Mouse (Mus musculus) neural tube, embryonic 14.5 days (tissue): Measurements from ENCODE around the gene Clta. TPM values are rescaled to one million over a fixed set of nuclear protein-coding genes. Genes with fewer than 3 reads are reported as not detected.
"Not testable (repeated sequence)": the region's sequence is repeated elsewhere in the genome, so short reads cannot be mapped to it uniquely, and the experiment has no call there.

ENCODE experiments used
- ATAC-seq: fragments of 200-750 bp; cut with Nextera tagmentation; 2 replicates; pipeline ENCODE4 v1.8.0; 2017; ENCODE audit warnings: low read depth, mild to moderate bottlenecking, moderate TSS enrichment, moderate library complexity
- H3K27ac ChIP-seq: fragments of 300-500 bp; sonication (generic); 2 replicates; pipeline ENCODE4 v1.5.1; 2014; ENCODE audit warnings: low read depth, mild to moderate bottlenecking, control low read depth, low read length, moderate library complexity, mixed read lengths
- H3K27me3 ChIP-seq: fragments of 300-500 bp; sonication (generic); 2 replicates; pipeline ENCODE4 v1.6.1; 2014; ENCODE audit warnings: low read length; ENCODE audit not compliant: control insufficient read depth, insufficient read depth
- H3K36me3 ChIP-seq: fragments of 300-500 bp; sonication (generic); 2 replicates; pipeline ENCODE4 v1.6.1; 2014; ENCODE audit warnings: low read length, mixed read lengths; ENCODE audit not compliant: control insufficient read depth, insufficient read depth
- H3K4me1 ChIP-seq: fragments of 300-500 bp; sonication (generic); 2 replicates; pipeline ENCODE4 v1.6.1; 2014; ENCODE audit warnings: low read length; ENCODE audit not compliant: control insufficient read depth, insufficient read depth
- H3K4me2 ChIP-seq: fragments of 300-500 bp; sonication (generic); 2 replicates; pipeline ENCODE4 v1.6.1; 2014; ENCODE audit warnings: mild to moderate bottlenecking, low read depth, low read length, control low read depth
- H3K4me3 ChIP-seq: fragments of 300-500 bp; sonication (generic); 2 replicates; pipeline ENCODE4 v1.5.1; 2014; ENCODE audit warnings: low read depth, low read length, control low read depth, mixed read lengths
- H3K9ac ChIP-seq: fragments of 300-500 bp; sonication (generic); replicated peaks from 2 replicates; pipeline ENCODE4 v1.6.1; 2014; ENCODE audit warnings: low read depth, mild to moderate bottlenecking, control low read depth, low read length, mixed read lengths
- H3K9me3 ChIP-seq: fragments of 300-500 bp; sonication (generic); 2 replicates; pipeline ENCODE4 v1.6.1; 2016; ENCODE audit warnings: low read length; ENCODE audit not compliant: control insufficient read depth
- WGBS: fragments of 180-500 bp; shearing (Covaris S2); extraction: QIAGEN DNeasy Blood & Tissue Kit; methylation state at CpG from one replicate; pipeline ENCODE4 v1.1.7; 2014; 5-methylcytosine and 5-hydroxymethylcytosine counted together
- polyA plus RNA-seq: library from polyadenylated mRNA; unstranded; fragments of >200 nt; fragmentation: Nextera tagmentation; extraction: Ambion mirVana; gene quantifications from 2 replicates; pipeline ENCODE4 v1.2.1, GENCODE M21; 2014

The Clta gene
- polyA plus RNA-seq, 1 experiment from 2014 or later = 349 TPM

- H3K4me2 ChIP-seq = no peak overlapping the region
- H3K27ac ChIP-seq = no peak overlapping the region
- peaks cover 70% of the 10 kb centered on the region for H3K36me3 ChIP-seq
- no peaks in the 10 kb centered on the region for H3K4me1 ChIP-seq
- no peaks in the 10 kb centered on the region for H3K9me3 ChIP-seq
- ATAC-seq = no peak
- no peaks in the 10 kb centered on the region for H3K27me3 ChIP-seq
- 93% methylated on average over 15 of the region's 15 CpGs for WGBS
- H3K9ac ChIP-seq = no peak overlapping the region
- H3K4me3 ChIP-seq = no peak overlapping the region
Measured at GRCm38 (mm10) chr4:44029661-44030066, 25.4 kb downstream of the Clta start.

- 74% methylated on average over 5 of the region's 5 CpGs for WGBS
- peaks cover 62% of the 10 kb centered on the region for H3K36me3 ChIP-seq
Measured at GRCm38 (mm10) chr4:44031521-44031920, 27.3 kb downstream of the Clta start.

GRCm38 (mm10) chr4:44036455-44036854 lies 32.2 kb downstream of the Clta start:
- H3K27me3 ChIP-seq = no peaks in the 10 kb centered on the region
- H3K4me3 ChIP-seq = no peak overlapping the region
- H3K36me3 ChIP-seq = peaks cover 52% of the 10 kb centered on the region
- H3K9me3 ChIP-seq = no peaks in the 10 kb centered on the region
- 79% methylated on average over 5 of the region's 5 CpGs for WGBS
- no peak overlapping the region for H3K9ac ChIP-seq
- no peak overlapping the region for H3K4me2 ChIP-seq
- no peak overlapping the region for H3K27ac ChIP-seq
- no peaks in the 10 kb centered on the region for H3K4me1 ChIP-seq
- no peak for ATAC-seq

More at GRCm38 (mm10) chr4:44031521-44031920, 27.3 kb downstream of the Clta start:
- H3K4me2 ChIP-seq = no peak overlapping the region
- H3K9me3 ChIP-seq = no peaks in the 10 kb centered on the region
- no peak overlapping the region for H3K4me3 ChIP-seq
- ATAC-seq = no peak
- no peaks in the 10 kb centered on the region for H3K27me3 ChIP-seq
- H3K4me1 ChIP-seq = no peaks in the 10 kb centered on the region
- no peak overlapping the region for H3K27ac ChIP-seq
- H3K9ac ChIP-seq = no peak overlapping the region

GRCm38 (mm10) chr4:44040802-44041201 lies 36.5 kb downstream of the Clta start:
- peaks cover 44% of the 10 kb centered on the region for H3K36me3 ChIP-seq
- no peak for ATAC-seq
- 98% methylated on average over 4 of the region's 4 CpGs for WGBS

GRCm38 (mm10) chr4:44042429-44042828 lies 38.2 kb downstream of the Clta start:
- H3K4me2 ChIP-seq = no peak overlapping the region
- H3K36me3 ChIP-seq = peaks cover 35% of the 10 kb centered on the region
- no peaks in the 10 kb centered on the region for H3K9me3 ChIP-seq
- no peak overlapping the region for H3K27ac ChIP-seq
- H3K4me1 ChIP-seq = no peaks in the 10 kb centered on the region
- H3K4me3 ChIP-seq = no peak overlapping the region
- no peaks in the 10 kb centered on the region for H3K27me3 ChIP-seq
- 88% methylated on average over 5 of the region's 5 CpGs for WGBS
- ATAC-seq = no peak
- H3K9ac ChIP-seq = no peak overlapping the region

More at GRCm38 (mm10) chr4:44040802-44041201, 36.5 kb downstream of the Clta start:
- H3K9me3 ChIP-seq = no peaks in the 10 kb centered on the region
- H3K27me3 ChIP-seq = no peaks in the 10 kb centered on the region
- no peak overlapping the region for H3K4me3 ChIP-seq
- H3K27ac ChIP-seq = no peak overlapping the region
- no peaks in the 10 kb centered on the region for H3K4me1 ChIP-seq
- no peak overlapping the region for H3K9ac ChIP-seq
- no peak overlapping the region for H3K4me2 ChIP-seq

- H3K4me1 ChIP-seq, H3K4me3 ChIP-seq, ATAC-seq, H3K27ac ChIP-seq, H3K4me2 ChIP-seq, H3K9me3 ChIP-seq, H3K9ac ChIP-seq, H3K27me3 ChIP-seq: not testable (repeated sequence)
- peaks cover 29% of the 10 kb centered on the region for H3K36me3 ChIP-seq
- WGBS = 95% methylated on average over 4 of the region's 4 CpGs
Measured at GRCm38 (mm10) chr4:44043182-44043581, 38.9 kb downstream of the Clta start.

GRCm38 (mm10) chr4:44044685-44045356 lies 40.6 kb downstream of the Clta start:
- no peak for ATAC-seq
- no peaks in the 10 kb centered on the region for H3K9me3 ChIP-seq
- H3K4me3 ChIP-seq = no peak overlapping the region
- H3K27me3 ChIP-seq = no peaks in the 10 kb centered on the region
- peaks cover 23% of the 10 kb centered on the region for H3K36me3 ChIP-seq
- H3K4me1 ChIP-seq = no peaks in the 10 kb centered on the region
- H3K27ac ChIP-seq = no peak overlapping the region
- H3K9ac ChIP-seq = no peak overlapping the region
- H3K4me2 ChIP-seq = no peak overlapping the region
- WGBS = 95% methylated on average over 5 of the region's 5 CpGs

GRCm38 (mm10) chr4:44046066-44046465 lies 41.8 kb downstream of the Clta start:
- no peaks in the 10 kb centered on the region for H3K27me3 ChIP-seq
- H3K9ac ChIP-seq = no peak overlapping the region
- H3K4me1 ChIP-seq = no peaks in the 10 kb centered on the region
- no peak overlapping the region for H3K27ac ChIP-seq
- WGBS = 88% methylated on average over 5 of the region's 5 CpGs
- H3K4me3 ChIP-seq = no peak overlapping the region
- H3K4me2 ChIP-seq = no peak overlapping the region
- ATAC-seq = no peak
- H3K36me3 ChIP-seq = peaks cover 15% of the 10 kb centered on the region; the same call in 1 of the 2 replicates
- H3K9me3 ChIP-seq = no peaks in the 10 kb centered on the region

- no peak overlapping the region for H3K4me2 ChIP-seq
- H3K4me1 ChIP-seq = no peaks in the 10 kb centered on the region
- 95% methylated on average over 5 of the region's 5 CpGs for WGBS
- no peaks in the 10 kb centered on the region for H3K9me3 ChIP-seq
- H3K4me3 ChIP-seq = no peak overlapping the region
- ATAC-seq = no peak
- H3K27ac ChIP-seq = no peak overlapping the region
- no peaks in the 10 kb centered on the region for H3K36me3 ChIP-seq
- no peaks in the 10 kb centered on the region for H3K27me3 ChIP-seq
- no peak overlapping the region for H3K9ac ChIP-seq
Measured at GRCm38 (mm10) chr4:44049812-44050211, 45.6 kb downstream of the Clta start.
